Mouse (Mus musculus): ENCODE measurements at regions not wholly inside any gene's neighbourhood (a gene's known extent, or its start where the extent isn't known, plus 50 kb on each side); places are given as distances from the start of the nearest gene placed in this dataset.
A peak's percentile ranks its signal among the peaks of the same experiment; 100 is the strongest.

DNA sequence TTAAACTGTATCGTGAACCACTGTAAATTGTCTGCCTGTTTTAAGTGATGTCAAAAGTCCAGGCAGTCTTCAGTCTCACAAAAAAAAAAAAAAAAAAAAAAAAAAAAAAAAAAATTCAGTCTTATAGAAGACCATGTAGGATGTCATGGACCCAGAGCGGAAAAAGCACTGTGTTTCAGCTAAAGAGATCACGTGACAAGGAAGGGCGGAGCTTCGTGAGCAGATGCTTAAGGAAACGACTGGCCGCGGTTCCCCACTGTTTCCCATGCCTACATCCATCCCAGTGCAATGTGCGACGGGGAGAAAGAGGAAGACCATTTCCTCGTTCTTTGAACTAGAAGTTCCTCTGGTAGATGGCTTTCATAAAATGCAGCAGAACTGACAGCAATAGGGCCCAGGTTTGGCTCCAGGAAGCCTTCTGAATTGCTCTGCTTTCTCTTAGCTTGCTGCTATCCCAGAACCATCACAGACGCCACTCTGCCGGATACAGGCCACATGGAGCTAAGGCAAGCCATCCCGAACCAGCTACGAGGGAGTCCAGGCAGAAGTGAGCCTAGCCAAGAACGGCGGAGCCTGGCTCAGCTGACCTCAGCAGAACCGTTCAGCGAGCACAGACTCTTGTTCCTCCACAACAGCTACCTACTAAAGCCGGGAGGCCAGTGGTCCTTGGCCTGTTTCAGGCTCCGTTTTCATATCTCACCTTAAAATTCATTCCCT, 117.6 kb downstream of the Hlx start:
- Histone ChIP-seq H3K27ac (replicated peaks; ENCODE audit: low read depth, low read length) (no peak overlapping the region), H3K4me1 (ENCODE audit: control insufficient read depth, insufficient read depth, low read length) (no peaks in the 10 kb centered on the region), H3K4me3 (ENCODE audit: low read depth, low read length) (no peak overlapping the region), H3K27me3 (replicated peaks; ENCODE audit: control insufficient read depth, insufficient read depth, low read length) (no peaks in the 10 kb centered on the region), H3K9ac (ENCODE audit: low read depth, low read length) (no peak overlapping the region), H3K4me2 (ENCODE audit: low read depth, low read length) (no peak overlapping the region), H3K36me3 (ENCODE audit: control insufficient read depth, insufficient read depth, low read length) (no peaks in the 10 kb centered on the region), H3K9me3 (ENCODE audit: control insufficient read depth, low read length) (no peaks in the 10 kb centered on the region)
- 85% methylated on average over 21 of the region's 21 CpGs for WGBS
- DNase-seq (ENCODE audit: low spot score) (no peak), ATAC-seq (ENCODE audit: low read depth) (no peak)

DNA sequence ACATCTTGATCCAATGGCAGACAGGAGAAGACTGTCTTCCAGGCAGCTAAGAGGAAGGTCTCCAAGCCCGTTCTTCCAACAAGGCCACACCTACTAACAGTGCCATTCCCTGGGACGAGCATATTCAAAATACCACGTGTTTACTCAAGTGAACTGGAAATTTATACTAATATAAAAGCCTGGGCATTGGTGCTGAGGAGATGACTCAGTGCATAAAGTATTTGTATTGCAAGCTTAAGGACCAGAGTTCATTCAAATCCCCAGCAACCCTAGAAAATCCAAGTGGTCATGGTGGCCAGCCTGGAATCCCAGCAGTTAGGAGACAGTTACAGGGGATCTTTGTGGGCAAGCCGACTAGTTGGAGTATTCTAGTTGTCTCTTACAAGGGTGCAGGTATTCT, 119.5 kb downstream of the Hlx start:
- no peak overlapping the region for H3K27ac ChIP-seq (replicated peaks; ENCODE audit: low read depth, low read length)
- ATAC-seq (ENCODE audit: low read depth): no peak
- no peaks in the 10 kb centered on the region for H3K9me3 ChIP-seq (ENCODE audit: control insufficient read depth, low read length)
- 79% methylated on average over 4 of the region's 4 CpGs for WGBS
- no peak for DNase-seq (ENCODE audit: low spot score)
- H3K4me3 ChIP-seq (ENCODE audit: low read depth, low read length): no peak overlapping the region
- no peak overlapping the region for H3K4me2 ChIP-seq (ENCODE audit: low read depth, low read length)
- H3K9ac ChIP-seq (ENCODE audit: low read depth, low read length): no peak overlapping the region
- no peaks in the 10 kb centered on the region for H3K27me3 ChIP-seq (replicated peaks; ENCODE audit: control insufficient read depth, insufficient read depth, low read length)
- no peaks in the 10 kb centered on the region for H3K4me1 ChIP-seq (ENCODE audit: control insufficient read depth, insufficient read depth, low read length)
- H3K36me3 ChIP-seq (ENCODE audit: control insufficient read depth, insufficient read depth, low read length): no peaks in the 10 kb centered on the region

DNA sequence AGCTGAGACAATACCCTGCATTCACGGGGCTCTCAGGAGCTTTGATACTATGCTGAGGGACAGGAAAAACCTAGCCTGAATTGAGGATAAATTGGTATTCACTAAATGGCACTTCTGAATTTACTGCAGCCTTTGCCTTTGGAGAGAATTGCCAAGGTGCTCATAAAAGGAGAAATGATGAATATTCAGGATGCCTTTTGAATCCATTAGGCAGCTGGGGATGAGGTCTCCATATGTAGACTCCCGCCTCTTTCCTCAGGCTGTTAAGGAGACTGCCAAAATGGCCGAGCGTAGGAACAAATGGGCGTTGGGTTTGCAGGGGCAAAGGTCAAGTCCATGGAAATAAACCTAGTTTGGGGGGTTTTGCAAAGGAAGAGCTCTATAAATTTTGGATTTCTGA, 123.5 kb downstream of the Hlx start:
- no peak overlapping the region for H3K4me3 ChIP-seq (ENCODE audit: low read depth, low read length)
- no peak for ATAC-seq (ENCODE audit: low read depth)
- H3K9ac ChIP-seq (ENCODE audit: low read depth, low read length): no peak overlapping the region
- H3K4me2 ChIP-seq (ENCODE audit: low read depth, low read length): no peak overlapping the region
- no peak for DNase-seq (ENCODE audit: low spot score)
- no peaks in the 10 kb centered on the region for H3K9me3 ChIP-seq (ENCODE audit: control insufficient read depth, low read length)
- no peaks in the 10 kb centered on the region for H3K27me3 ChIP-seq (replicated peaks; ENCODE audit: control insufficient read depth, insufficient read depth, low read length)
- no peaks in the 10 kb centered on the region for H3K4me1 ChIP-seq (ENCODE audit: control insufficient read depth, insufficient read depth, low read length)
- no peaks in the 10 kb centered on the region for H3K36me3 ChIP-seq (ENCODE audit: control insufficient read depth, insufficient read depth, low read length)
- no peak overlapping the region for H3K27ac ChIP-seq (replicated peaks; ENCODE audit: low read depth, low read length)
- 43% methylated on average over 5 of the region's 5 CpGs for whole genome bisulfite sequencing

DNA sequence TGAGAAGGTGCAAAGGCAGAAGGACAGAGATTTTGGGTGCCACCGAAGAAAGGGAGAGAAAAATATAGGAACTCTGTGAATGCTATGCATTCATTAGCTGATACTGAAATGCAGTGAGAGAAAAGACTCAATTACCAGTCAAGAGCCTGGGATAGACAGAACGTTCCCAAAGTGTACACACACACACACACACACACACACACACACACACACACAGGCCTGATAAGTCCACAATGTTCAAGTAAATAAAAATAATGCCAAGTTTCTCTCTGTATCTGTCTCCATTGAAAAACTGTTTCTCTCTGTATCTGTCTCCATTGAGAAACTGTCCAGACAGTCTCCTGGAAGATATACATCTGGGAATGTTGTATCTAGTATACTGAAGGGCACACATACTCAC, 124.1 kb downstream of the Hlx start:
- no peak overlapping the region for H3K4me3 ChIP-seq (ENCODE audit: low read depth, low read length)
- no peaks in the 10 kb centered on the region for H3K9me3 ChIP-seq (ENCODE audit: control insufficient read depth, low read length)
- no peak overlapping the region for H3K4me2 ChIP-seq (ENCODE audit: low read depth, low read length)
- H3K27me3 ChIP-seq (replicated peaks; ENCODE audit: control insufficient read depth, insufficient read depth, low read length): no peaks in the 10 kb centered on the region
- WGBS: 74% methylated on average over 2 of the region's 2 CpGs
- no peak for ATAC-seq (ENCODE audit: low read depth)
- no peaks in the 10 kb centered on the region for H3K4me1 ChIP-seq (ENCODE audit: control insufficient read depth, insufficient read depth, low read length)
- H3K9ac ChIP-seq (ENCODE audit: low read depth, low read length): no peak overlapping the region
- H3K36me3 ChIP-seq (ENCODE audit: control insufficient read depth, insufficient read depth, low read length): no peaks in the 10 kb centered on the region
- no peak for DNase-seq (ENCODE audit: low spot score)
- H3K27ac ChIP-seq (replicated peaks; ENCODE audit: low read depth, low read length): no peak overlapping the region

DNA sequence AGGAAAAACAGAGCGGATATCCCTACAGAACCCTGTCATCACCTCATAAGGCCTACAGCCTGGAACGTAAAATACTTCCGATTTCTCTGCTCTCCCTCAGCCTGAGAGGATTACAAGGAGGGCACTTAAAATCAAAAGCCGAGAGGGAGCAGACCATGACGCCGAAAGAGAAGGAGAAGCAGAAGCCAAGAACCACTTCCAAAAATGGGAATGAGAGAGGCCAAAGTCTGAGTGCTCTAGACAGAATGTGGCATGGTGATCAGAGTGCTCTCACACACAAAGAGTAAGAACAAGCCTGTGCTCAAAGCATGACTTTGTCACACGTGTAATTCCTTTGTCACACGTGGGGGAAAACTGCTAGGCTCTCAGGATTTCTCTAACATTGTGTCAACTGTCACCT, 125.9 kb downstream of the Hlx start:
- ATAC-seq (ENCODE audit: low read depth) (no peak), DNase-seq (ENCODE audit: low spot score) (no peak)
- no peak overlapping the region for H3K9ac ChIP-seq (ENCODE audit: low read depth, low read length)
- no peaks in the 10 kb centered on the region for H3K36me3 ChIP-seq (ENCODE audit: control insufficient read depth, insufficient read depth, low read length)
- H3K4me2 ChIP-seq (ENCODE audit: low read depth, low read length): no peak overlapping the region
- H3K4me1 ChIP-seq (ENCODE audit: control insufficient read depth, insufficient read depth, low read length): no peaks in the 10 kb centered on the region
- H3K9me3 ChIP-seq (ENCODE audit: control insufficient read depth, low read length): no peaks in the 10 kb centered on the region
- H3K27ac ChIP-seq (replicated peaks; ENCODE audit: low read depth, low read length): no peak overlapping the region
- no peak overlapping the region for H3K4me3 ChIP-seq (ENCODE audit: low read depth, low read length)
- WGBS: 74% methylated on average over 8 of the region's 8 CpGs
- H3K27me3 ChIP-seq (replicated peaks; ENCODE audit: control insufficient read depth, insufficient read depth, low read length): no peaks in the 10 kb centered on the region

DNA sequence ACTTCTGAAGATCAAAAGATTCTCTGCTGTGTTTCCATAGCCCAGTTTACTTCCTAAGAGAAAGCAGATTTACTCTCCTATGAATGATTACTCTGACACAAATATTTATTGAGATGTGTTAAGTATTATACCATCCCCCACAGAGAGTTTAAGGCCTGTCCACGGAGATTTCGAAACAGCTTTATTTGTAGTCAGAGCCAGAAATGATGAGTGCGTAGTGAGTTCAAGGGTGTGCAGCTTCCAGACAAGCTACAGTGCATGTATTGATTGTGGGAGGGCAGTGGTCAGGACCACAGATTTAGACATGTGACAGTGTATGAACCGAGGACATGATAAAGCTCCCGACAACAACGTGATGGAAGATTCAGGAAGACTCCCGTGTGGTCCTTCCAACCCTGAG, 126.8 kb downstream of the Hlx start:
- Histone ChIP-seq H3K9me3 (ENCODE audit: control insufficient read depth, low read length) (no peaks in the 10 kb centered on the region), H3K9ac (ENCODE audit: low read depth, low read length) (no peak overlapping the region), H3K4me1 (ENCODE audit: control insufficient read depth, insufficient read depth, low read length) (no peaks in the 10 kb centered on the region), H3K36me3 (ENCODE audit: control insufficient read depth, insufficient read depth, low read length) (no peaks in the 10 kb centered on the region), H3K27me3 (replicated peaks; ENCODE audit: control insufficient read depth, insufficient read depth, low read length) (no peaks in the 10 kb centered on the region), H3K4me2 (ENCODE audit: low read depth, low read length) (no peak overlapping the region), H3K27ac (replicated peaks; ENCODE audit: low read depth, low read length) (no peak overlapping the region), H3K4me3 (ENCODE audit: low read depth, low read length) (no peak overlapping the region)
- ATAC-seq (ENCODE audit: low read depth) (no peak), DNase-seq (ENCODE audit: low spot score) (no peak)
- WGBS: 88% methylated on average over 7 of the region's 7 CpGs

DNA sequence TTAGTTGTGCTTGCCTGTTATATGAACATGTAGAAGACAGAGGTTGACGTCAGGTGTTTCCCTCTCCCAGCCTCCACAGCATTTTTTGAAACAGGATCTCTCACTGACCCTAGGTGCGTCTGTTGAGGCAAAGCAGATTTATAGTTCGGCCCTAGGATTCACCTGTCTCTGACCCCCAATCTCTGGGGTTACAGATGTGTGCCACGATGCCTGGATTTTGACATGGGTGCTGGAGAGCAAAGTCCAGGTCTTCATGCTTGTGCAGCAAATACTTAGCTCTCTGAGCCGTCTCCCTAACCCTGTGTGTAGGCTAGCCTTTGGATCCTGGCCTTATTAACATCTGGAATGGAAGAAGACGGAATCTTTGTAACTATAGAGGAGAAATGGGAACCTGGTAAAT, 129.3 kb downstream of the Hlx start:
- ATAC-seq (ENCODE audit: low read depth): no peak
- Histone ChIP-seq H3K4me3 (ENCODE audit: low read depth, low read length) (no peak overlapping the region), H3K4me1 (ENCODE audit: control insufficient read depth, insufficient read depth, low read length) (no peaks in the 10 kb centered on the region), H3K9ac (ENCODE audit: low read depth, low read length) (no peak overlapping the region), H3K27me3 (replicated peaks; ENCODE audit: control insufficient read depth, insufficient read depth, low read length) (no peaks in the 10 kb centered on the region), H3K36me3 (ENCODE audit: control insufficient read depth, insufficient read depth, low read length) (no peaks in the 10 kb centered on the region), H3K27ac (replicated peaks; ENCODE audit: low read depth, low read length) (no peak overlapping the region), H3K9me3 (ENCODE audit: control insufficient read depth, low read length) (no peaks in the 10 kb centered on the region), H3K4me2 (ENCODE audit: low read depth, low read length) (no peak overlapping the region)
- WGBS: 85% methylated on average over 6 of the region's 6 CpGs
- no peak for DNase-seq (ENCODE audit: low spot score)

DNA sequence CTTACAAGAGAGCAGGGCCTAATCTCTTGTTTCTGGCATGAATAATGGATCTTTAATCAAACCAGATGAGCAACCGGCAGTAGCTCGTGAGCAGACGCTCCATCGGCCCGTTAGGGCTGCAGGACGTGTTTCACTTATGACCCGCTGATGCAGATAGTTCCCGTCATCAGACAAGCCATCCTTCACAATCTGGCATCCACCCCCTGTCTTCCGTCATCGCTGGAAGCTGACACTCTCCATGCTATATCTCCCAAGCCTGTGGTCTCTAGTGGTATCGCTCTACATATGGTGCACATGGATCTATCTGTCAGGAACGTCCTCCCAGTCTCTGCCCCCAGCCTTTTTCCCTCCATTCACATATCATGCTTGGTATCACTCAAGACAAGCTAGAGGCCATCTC, 137.0 kb downstream of the Hlx start:
- H3K27me3 ChIP-seq (replicated peaks; ENCODE audit: control insufficient read depth, insufficient read depth, low read length): no peaks in the 10 kb centered on the region
- H3K36me3 ChIP-seq (ENCODE audit: control insufficient read depth, insufficient read depth, low read length): no peaks in the 10 kb centered on the region
- no peaks in the 10 kb centered on the region for H3K9me3 ChIP-seq (ENCODE audit: control insufficient read depth, low read length)
- H3K9ac ChIP-seq (ENCODE audit: low read depth, low read length): no peak overlapping the region
- ATAC-seq (ENCODE audit: low read depth) (no peak), DNase-seq (ENCODE audit: low spot score) (peak; percentile 63)
- H3K4me3 ChIP-seq (ENCODE audit: low read depth, low read length): no peak overlapping the region
- WGBS: 72% methylated on average over 12 of the region's 12 CpGs
- no peaks in the 10 kb centered on the region for H3K4me1 ChIP-seq (ENCODE audit: control insufficient read depth, insufficient read depth, low read length)
- no peak overlapping the region for H3K4me2 ChIP-seq (ENCODE audit: low read depth, low read length)
- no peak overlapping the region for H3K27ac ChIP-seq (replicated peaks; ENCODE audit: low read depth, low read length)

DNA sequence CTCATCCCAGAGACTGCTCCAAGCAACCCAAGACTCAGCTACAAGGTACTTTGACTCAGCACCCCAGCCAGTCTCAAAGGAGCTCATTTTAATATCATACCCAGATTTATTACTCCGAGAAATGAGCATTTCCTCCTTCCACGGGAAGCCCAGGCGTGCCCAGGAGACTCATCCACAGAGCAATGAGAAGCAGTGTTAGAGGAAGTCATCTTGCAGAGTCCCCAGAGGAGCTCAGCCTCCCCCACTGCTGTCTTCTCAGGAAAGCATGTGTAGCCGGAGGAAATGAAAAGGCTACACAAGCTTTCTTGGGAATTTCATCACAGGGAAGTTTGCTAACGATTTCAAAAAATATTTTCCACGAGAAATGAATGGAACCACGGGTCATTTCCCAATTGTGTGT, 141.8 kb downstream of the Hlx start:
- Histone ChIP-seq H3K27me3 (replicated peaks; ENCODE audit: control insufficient read depth, insufficient read depth, low read length) (no peaks in the 10 kb centered on the region), H3K9ac (ENCODE audit: low read depth, low read length) (no peak overlapping the region), H3K27ac (replicated peaks; ENCODE audit: low read depth, low read length) (no peak overlapping the region), H3K4me2 (ENCODE audit: low read depth, low read length) (no peak overlapping the region), H3K4me3 (ENCODE audit: low read depth, low read length) (no peak overlapping the region), H3K9me3 (ENCODE audit: control insufficient read depth, low read length) (no peaks in the 10 kb centered on the region), H3K36me3 (ENCODE audit: control insufficient read depth, insufficient read depth, low read length) (no peaks in the 10 kb centered on the region), H3K4me1 (ENCODE audit: control insufficient read depth, insufficient read depth, low read length) (no peaks in the 10 kb centered on the region)
- ATAC-seq (ENCODE audit: low read depth): no peak
- WGBS: 61% methylated on average over 7 of the region's 7 CpGs
- DNase-seq (ENCODE audit: low spot score): no peak
